Mouse (Mus musculus): ENCODE data around the gene Hist1h1a.
A peak's percentile ranks its signal among the peaks of the same experiment; 100 is the strongest.

The Hist1h1a gene

DNA sequence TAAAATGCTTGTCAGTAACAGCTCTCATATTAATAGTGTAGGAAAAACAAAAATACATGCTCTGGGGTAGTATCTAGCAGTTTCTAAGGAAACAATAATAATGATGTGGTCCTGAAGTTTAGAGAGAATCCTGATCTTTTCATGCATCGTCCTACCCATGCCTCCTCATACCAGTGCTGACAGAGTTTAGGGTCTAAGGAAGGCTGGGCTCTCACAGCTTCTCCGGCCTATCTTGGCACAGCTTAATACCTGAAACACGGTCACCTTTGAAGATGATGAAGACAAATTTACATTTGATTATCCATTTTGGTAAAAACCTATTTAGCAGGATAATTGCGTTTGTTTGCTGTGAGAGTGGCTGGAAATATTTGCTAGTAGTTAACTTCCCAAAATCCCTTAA is 19.5 kb upstream of the Hist1h1a start:
- no peak for DNase-seq (ENCODE audit: extremely low read depth, low read depth)

DNA sequence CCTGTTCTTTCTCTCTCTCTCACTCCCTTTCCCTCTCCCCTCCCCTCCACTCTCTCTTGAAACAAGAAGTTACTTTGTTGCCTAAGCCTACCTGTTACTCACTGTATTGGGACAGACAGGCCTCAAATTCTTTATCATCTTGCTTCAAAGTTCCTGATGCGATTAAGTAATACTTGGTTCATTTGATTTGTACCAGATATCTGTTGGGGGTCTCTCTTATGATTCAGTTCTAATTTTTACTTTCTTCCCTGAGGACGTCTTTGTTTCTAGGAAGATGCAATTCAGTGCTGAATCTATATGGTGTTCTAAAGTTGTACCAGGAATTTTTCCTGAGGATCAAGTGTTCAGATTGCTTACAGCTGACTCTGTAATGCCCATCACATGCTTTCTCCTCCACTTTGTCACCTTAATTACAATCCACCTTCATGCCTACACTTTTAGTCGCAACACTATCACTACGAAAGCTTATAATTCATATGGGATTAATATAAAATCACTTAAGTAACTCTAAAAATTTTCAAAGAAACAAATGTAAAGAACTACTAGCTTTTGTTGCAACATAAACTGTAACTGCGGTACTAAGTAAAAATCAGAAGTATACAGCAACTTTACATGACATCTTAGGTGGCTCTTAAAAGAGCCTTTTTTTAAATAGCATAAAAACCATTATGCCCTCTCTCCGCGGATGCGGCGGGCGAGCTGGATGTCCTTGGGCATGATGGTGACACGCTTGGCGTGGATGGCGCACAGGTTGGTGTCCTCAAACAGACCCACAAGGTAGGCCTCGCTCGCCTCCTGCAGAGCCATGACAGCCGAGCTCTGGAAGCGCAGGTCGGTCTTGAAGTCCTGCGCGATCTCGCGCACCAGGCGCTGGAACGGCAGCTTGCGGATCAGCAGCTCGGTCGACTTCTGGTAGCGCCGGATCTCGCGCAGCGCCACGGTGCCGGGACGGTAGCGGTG is 18.8 kb upstream of the Hist1h1a start:
- DNase-seq (ENCODE audit: extremely low read depth, low read depth): peak; percentile 72

DNA sequence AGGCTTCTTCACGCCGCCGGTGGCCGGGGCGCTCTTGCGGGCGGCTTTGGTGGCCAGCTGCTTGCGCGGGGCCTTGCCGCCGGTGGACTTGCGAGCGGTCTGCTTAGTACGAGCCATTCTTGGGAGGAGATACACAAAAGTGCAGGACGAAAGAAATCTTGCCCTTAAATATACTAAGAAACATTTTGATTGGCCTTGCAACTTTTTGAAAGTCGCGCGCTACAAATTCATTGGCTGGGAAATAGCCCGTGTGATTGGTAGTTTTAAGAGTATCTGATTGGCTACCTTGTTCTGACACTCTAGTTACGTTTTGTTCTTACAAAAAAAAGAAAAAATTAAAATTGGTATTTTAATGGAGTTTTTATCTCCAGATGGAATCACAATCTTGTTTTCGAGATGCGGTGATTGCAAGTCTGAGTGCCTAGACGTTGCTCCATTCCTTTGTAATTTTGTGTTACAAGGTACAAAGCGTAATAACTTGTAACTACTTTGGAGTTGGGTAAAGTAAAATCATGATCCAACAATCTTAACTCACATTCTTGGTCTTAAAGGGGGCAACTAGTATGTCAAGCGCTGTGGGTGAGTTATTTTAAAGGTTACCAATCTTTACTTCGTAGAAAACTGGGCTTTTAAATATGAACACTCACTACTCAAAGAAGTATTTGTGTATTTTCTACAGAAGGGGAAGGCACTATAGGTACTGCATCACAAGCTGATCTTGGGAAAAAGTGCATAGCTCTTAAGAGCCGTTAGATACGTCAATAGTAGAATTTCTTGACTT is 17.9 kb upstream of the Hist1h1a start, which contains the start of gene Hist1h3c:
TSS of gene Hist1h3c (minus strand) at position 222 of the 781 bp plus-strand sequence.
- DNase-seq (ENCODE audit: extremely low read depth, low read depth): peak; percentile 98

DNA sequence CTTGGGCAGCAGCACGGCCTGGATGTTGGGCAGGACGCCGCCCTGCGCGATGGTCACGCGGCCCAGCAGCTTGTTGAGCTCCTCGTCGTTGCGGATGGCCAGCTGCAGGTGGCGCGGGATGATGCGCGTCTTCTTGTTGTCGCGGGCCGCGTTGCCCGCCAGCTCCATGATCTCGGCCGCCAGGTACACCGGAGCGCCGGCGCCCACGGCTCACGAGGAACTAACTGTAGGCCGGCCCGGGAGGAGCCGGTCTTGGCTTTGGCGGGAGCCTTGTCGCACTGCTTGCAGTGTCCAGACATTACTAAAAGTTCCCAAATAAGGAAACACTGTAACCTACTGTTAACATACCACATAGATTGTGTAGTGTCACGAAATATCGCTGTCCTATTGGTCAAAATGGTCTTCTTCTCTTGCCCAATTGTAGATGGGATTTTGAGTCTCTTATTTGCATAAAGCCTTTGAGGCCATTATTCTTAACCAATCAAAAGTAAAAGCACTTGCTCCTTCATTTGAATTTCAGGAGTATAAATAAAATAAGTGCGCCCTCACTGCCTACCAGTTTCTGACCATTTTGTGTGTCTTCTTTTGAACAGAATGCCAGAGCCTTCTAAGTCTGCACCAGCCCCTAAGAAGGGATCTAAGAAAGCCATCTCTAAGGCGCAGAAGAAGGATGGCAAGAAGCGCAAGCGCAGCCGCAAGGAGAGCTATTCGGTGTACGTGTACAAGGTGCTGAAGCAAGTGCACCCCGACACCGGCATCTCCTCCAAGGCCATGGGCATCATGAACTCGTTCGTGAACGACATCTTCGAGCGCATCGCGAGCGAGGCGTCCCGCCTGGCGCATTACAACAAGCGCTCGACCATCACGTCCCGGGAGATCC is 17.0 kb upstream of the Hist1h1a start, which contains the start of gene Hist1h2bb:
TSS of gene Hist1h2bb (plus strand) at position 534 of the 880 bp plus-strand sequence.
- peak; percentile 99 for DNase-seq (ENCODE audit: extremely low read depth, low read depth)

DNA sequence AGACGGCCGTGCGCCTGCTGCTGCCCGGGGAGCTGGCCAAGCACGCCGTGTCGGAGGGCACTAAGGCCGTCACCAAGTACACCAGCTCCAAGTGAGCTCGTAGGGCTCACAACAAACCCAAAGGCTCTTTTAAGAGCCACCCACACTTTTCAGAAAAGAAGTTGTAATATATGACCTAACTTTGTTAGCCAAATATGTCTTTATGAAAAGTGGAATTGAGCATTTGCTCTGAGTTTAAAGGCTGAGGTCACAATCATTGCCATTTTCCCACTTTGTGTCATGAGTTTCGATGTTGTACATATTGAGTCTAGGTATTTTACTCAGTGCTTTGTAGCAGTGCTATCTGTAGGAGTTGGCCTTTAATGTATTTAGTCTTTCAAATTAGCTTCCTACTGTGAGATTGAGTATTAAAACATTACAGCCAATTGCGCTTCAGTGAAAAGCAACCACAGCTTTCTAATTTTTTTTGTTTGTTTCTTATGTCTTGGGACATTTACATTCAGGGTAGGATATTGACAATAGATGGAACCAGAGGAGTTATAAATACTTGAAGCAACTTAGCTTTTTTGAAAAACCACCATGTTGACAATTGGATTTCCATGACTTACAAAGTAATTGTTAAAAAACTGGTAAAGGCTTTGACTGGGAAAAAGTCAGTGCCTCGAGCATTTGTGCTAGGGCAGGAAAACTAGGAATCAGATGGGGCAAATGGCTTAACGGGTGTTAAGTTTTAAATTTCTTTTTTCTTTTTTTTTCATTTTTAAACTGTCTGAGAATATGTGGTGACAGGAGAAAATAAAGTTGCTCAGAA is 16.2 kb upstream of the Hist1h1a start:
- DNase-seq (ENCODE audit: extremely low read depth, low read depth): peak; percentile 75

DNA sequence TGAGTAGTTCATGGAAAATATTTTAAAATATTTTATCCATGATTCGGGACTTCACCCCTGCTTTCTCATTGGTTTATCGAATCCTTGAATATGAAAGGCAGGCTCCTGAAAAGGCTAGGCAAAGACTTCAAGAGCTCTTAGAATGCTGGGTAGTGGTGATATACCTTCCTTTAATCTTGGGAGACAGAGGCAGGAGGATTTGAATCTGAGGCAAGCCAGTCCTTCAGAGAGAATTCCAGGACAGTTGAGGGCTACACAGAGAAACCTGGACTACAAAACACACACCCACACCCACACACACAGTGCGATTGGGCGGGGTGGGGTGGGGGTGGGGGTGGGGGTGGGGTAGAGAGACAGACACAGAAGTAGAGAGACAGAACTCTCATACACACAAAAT is 15.6 kb upstream of the Hist1h1a start:
- DNase-seq (ENCODE audit: extremely low read depth, low read depth): no peak

DNA sequence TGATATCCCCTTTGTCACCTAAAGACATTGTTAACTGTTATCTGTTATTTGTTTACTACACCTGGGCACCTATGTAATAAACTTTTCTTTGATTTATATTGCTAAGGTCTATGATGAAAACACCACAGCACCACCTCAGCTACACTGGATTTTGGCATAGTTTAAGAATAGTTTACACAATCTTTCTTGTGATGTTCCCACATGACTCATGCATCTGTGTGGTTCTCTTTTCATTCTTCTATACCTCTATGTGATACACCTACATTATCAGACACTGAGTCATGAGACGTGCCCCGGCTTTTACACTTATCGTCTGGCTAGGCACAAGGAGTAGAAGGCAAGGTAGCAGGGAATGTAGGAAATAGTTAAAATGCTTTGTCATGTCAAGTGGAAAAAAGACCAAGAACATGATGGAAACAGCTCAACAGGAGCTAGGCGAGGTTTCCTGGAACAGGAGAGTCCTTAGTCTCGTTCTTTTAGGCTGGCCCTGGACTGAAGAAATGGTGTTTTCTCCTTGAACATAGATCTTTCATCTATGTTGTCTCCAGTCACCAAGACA is 13.8 kb upstream of the Hist1h1a start:
- DNase-seq (ENCODE audit: extremely low read depth, low read depth): no peak

DNA sequence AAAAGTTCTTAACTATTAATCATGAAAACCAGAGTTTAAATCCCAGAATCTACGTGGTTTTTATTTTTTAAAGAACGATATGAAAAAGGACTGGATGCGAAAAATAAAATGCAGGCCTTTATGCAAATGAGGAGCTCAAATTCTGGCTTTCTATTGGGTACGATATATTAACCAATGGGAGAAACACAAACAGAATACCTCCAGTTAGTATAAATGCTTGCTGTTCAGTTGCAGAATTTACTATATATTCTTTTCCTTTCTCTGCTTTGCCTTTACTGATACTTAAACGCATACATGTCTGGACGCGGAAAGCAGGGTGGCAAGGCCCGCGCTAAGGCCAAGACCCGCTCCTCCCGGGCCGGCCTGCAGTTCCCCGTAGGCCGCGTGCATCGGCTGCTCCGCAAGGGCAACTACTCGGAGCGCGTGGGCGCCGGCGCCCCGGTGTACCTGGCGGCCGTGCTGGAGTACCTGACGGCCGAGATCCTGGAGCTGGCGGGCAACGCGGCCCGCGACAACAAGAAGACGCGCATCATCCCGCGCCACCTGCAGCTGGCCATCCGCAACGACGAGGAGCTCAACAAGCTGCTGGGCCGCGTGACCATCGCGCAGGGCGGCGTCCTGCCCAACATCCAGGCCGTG is 12.5 kb upstream of the Hist1h1a start, which contains the start of gene Hist1h2ab:
TSS of gene Hist1h2ab (plus strand) at position 288 of the 639 bp plus-strand sequence.
- peak; percentile 92 for DNase-seq (ENCODE audit: extremely low read depth, low read depth)

DNA sequence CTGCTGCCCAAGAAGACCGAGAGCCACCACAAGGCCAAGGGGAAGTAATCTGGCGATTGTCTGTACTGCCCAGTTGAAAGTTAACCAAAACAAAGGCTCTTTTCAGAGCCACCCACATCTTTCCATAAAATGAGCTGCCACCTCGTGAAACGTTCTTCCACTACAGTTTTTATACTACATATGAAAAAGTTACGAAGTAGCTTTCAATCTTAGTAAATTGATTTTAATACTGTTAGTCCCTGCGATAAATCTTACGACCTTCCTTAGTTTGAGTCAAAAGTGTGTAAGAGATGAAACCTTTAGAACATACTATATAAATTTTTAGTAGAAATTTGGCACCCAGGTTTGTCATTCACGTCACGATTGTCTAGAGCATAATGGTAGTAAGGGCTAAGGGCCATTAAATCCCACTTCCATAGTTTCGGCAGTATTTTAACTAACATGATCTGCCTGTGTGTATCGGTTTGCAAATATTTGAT is 11.9 kb upstream of the Hist1h1a start:
- DNase-seq (ENCODE audit: extremely low read depth, low read depth): peak; percentile 68

DNA sequence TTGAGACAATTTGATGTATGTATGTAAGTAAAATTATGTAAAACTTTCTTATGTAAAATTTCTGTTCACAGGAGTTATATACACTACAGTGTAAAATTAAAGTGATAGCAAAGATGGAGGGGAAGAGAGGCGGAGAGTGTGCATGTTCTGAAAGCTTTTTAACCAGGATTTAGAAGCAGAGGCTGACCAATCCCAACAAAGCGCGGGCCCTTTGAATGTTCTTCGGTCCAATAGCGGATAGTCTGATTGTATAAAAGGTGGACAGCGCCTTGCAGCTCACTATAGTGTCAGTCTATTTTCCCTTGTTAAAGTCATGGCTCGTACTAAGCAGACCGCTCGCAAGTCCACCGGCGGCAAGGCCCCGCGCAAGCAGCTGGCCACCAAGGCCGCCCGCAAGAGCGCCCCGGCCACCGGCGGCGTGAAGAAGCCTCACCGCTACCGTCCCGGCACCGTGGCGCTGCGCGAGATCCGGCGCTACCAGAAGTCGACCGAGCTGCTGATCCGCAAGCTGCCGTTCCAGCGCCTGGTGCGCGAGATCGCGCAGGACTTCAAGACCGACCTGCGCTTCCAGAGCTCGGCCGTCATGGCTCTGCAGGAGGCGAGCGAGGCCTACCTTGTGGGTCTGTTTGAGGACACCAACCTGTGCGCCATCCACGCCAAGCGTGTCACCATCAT is 11.3 kb upstream of the Hist1h1a start, which contains the start of gene Hist1h3b:
TSS of gene Hist1h3b (plus strand) at position 201 of the 675 bp plus-strand sequence.
- DNase-seq (ENCODE audit: extremely low read depth, low read depth): peak; percentile 97

DNA sequence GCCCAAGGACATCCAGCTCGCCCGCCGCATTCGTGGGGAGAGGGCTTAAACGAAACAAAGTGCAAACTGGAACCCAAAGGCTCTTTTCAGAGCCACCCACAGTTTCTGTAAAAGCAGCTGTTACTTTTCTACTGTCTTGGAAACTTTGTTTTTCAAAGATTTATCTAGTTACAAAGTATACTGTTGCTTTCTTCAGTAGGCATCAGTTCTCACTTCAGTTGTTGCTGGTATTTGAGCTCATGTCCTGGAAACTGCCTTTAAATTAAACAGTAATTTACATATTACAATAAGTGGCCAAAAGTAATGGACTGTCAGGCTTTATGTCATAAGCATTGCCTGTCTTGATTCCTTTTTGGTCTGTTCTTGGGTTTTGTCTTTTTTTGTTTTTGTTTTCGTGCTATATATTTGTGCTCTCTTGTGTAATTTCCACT is 10.7 kb upstream of the Hist1h1a start:
- no peak for DNase-seq (ENCODE audit: extremely low read depth, low read depth)

DNA sequence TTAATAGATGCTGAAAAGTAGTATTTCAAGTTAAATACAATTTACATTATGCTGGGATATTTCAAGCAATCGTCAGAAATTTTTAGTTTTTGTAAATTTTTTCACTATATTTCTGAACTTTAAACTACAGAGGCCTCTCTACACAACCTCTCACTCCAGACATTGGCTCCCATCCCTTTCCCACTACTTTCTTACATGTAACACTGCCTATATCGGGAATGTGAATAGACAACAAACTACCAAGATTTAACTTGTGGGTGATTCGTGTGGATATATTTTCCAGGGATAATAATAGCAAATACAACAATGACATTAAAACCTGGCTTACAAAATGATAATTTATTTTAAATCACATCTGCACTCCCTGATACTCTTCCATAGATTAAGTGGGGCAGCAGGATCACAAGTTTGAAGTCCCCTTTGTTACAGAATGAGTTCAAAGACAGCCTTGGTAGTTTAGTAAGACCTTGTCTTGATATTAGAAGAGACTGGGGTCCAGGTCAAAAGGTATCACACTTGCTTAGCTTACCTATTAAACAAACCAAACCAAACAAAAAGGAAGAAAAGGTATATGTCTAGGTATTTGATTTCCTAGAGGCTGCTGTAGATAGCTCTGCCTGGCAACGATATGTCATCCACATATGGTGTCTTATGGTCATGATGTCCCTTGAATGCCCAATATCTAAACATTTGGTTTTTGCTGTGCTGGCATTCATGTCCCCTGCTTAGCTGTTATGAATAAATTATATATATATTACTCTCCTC is 10.0 kb upstream of the Hist1h1a start:
- no peak for DNase-seq (ENCODE audit: extremely low read depth, low read depth)

DNA sequence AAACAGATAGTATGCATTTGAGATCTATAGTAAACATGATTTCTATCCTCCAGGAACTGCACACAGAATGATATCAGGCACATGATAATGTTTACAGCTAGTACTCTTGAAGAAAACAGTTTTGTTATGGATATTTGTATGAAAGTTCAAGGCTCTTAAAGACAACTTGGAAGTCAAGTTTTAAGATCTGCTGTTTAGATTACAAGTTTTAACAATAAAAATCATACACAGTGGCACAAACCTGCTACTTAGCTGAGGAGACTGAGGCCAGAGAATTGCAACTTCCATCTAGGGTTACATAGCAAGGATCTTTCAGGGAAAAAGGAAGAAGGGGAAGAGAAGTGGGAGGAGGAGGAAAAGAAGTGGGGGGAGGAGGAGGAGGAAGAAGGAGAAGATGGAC is 8.5 kb upstream of the Hist1h1a start:
- DNase-seq (ENCODE audit: extremely low read depth, low read depth): no peak

DNA sequence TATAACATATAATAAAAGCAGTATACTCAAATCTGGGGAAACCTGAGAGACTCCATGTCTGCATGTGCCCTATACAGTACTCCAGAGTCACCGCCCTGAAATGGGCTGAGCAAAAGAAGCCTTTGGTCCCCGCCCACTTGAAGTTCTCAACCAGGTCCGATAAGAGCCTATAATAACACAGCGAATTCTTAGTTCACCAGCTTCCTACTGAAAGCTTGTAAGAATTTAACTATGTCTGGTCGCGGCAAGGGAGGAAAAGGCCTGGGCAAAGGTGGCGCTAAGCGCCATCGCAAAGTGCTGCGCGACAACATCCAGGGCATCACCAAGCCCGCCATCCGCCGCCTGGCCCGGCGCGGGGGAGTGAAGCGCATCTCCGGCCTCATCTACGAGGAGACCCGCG is 6.7 kb upstream of the Hist1h1a start, which contains the start of gene Hist1h4b:
TSS of gene Hist1h4b (plus strand) at position 224 of the 400 bp plus-strand sequence.
- peak; percentile 96 for DNase-seq (ENCODE audit: extremely low read depth, low read depth)

DNA sequence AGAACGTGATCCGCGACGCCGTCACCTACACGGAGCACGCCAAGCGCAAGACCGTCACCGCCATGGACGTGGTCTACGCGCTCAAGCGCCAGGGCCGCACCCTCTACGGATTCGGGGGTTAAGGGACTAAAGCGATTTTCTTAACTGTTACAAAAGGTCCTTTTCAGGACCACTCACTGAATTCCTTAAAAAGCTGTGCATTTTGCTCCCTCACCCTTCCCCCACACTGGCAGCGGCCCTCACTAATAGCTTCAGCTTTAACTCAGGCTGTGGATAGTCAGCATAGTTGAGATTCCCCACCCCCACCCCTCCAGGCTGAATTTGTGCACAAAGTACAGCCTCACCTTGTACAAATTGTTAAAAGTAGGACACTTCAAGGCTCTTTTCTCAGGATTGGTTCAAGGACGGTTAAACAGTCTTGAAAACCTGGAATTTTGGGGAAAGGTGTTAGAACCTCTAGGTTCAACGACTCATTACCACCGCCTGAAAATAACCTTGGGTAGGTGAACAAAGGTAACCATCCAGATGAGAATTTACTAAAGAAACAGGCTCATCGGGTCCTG is 6.2 kb upstream of the Hist1h1a start:
- DNase-seq (ENCODE audit: extremely low read depth, low read depth): peak; percentile 85

DNA sequence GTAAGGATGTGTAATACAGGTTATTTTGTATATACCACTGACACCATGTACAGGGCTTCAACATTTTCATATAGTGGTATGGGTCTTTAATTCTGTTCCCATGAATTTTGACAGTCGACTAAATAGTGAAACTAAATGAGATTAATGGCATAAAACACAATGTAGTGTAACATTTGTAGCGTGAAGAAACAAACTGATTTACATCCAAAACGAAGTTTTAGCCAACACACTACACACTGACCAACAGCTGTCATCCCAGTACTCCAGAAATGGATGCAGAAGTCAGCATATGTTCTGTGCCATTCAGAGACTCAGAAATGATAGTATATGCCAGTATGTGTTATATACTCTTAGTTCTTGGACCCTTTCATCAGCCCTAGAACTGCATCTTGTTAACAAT is 5.5 kb upstream of the Hist1h1a start:
- DNase-seq (ENCODE audit: extremely low read depth, low read depth): no peak

DNA sequence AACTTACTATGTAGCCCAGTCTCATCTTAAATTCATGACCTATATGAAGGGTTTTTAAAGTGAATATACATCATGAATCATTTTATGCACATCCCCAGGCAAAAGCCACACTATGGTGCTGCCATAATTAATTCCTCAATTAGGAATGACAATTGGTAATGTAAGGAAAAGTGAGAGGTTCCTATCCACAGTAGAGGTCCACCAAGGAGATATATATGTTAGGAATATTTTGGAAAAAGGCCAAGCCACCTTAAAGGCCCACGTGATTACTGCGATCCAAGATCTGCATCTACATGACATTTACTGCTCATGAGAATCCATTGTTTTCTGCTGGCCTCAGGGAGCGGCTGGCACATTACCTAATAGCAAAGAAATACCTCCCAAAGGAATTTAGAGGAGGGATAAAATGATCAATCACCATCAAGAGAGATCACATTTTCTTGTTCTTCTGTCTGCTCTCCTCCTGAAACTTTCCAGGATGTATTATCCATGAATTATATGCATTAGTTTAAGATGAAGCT is 4.2 kb upstream of the Hist1h1a start:
- DNase-seq (ENCODE audit: extremely low read depth, low read depth): no peak
